Mouse (Mus musculus) megakaryocyte, embryonic 14.5 days (primary cell): ENCODE results near the gene Tfeb. TPM values are rescaled to one million over a fixed set of nuclear protein-coding genes. Genes with fewer than 3 reads are reported as not detected.

ENCODE experiments used
- H3K27me3 ChIP-seq: replicated peaks from 2 replicates; pipeline ENCODE3; 2012; ENCODE audit warnings: inconsistent platforms
- H3K36me3 ChIP-seq: replicated peaks from 2 replicates; pipeline ENCODE3; 2012; ENCODE audit warnings: low read length, inconsistent platforms, mixed read lengths
- H3K4me1 ChIP-seq: 2 replicates; pipeline ENCODE4 v1.6.1; 2012; ENCODE audit warnings: inconsistent platforms
- H3K4me3 ChIP-seq: replicated peaks from 2 replicates; pipeline ENCODE3; 2012; ENCODE audit warnings: moderate library complexity, mild to moderate bottlenecking, inconsistent platforms
- H3K9me3 ChIP-seq: 2 replicates; pipeline ENCODE4 v1.6.1; 2012; ENCODE audit warnings: inconsistent platforms
- FLI1 ChIP-seq: IDR thresholded peaks from 2 replicates; pipeline ENCODE4 v1.6.1; 2012; ENCODE audit warnings: low read length, inconsistent platforms, mixed read lengths
- GATA1 ChIP-seq: IDR thresholded peaks from 3 replicates; pipeline ENCODE4 v1.6.1; 2012; ENCODE audit warnings: mixed read lengths, low read length, inconsistent platforms, borderline replicate concordance
- polyA plus RNA-seq: library from polyadenylated mRNA; stranded (reverse); fragments of >175 nt; gene quantifications from 2 replicates; pipeline ENCODE4 v1.2.3, GENCODE M21; 2012; ENCODE audit warnings: low replicate concordance; ENCODE audit not compliant: insufficient read depth

The Tfeb gene
- polyA plus RNA-seq = 20.9 and 34.8 TPM in 2 replicates

- no peak for TF ChIP-seq GATA1
- TF ChIP-seq FLI1 = no peak
- H3K36me3 ChIP-seq = no peaks in the 10 kb centered on the region
- H3K27me3 ChIP-seq = peaks cover 69% of the 10 kb centered on the region
- no peaks in the 10 kb centered on the region for H3K9me3 ChIP-seq
- peak within 1 kb of the TSS; percentile 96 for H3K4me3 ChIP-seq
- peaks cover 28% of the 10 kb centered on the region for H3K4me1 ChIP-seq
Measured at GRCm38 (mm10) chr17:47736856-47737255, at the start of gene Tfeb. Gene Tfeb, plus strand, starts transcription at chr17:47737030.

DNA sequence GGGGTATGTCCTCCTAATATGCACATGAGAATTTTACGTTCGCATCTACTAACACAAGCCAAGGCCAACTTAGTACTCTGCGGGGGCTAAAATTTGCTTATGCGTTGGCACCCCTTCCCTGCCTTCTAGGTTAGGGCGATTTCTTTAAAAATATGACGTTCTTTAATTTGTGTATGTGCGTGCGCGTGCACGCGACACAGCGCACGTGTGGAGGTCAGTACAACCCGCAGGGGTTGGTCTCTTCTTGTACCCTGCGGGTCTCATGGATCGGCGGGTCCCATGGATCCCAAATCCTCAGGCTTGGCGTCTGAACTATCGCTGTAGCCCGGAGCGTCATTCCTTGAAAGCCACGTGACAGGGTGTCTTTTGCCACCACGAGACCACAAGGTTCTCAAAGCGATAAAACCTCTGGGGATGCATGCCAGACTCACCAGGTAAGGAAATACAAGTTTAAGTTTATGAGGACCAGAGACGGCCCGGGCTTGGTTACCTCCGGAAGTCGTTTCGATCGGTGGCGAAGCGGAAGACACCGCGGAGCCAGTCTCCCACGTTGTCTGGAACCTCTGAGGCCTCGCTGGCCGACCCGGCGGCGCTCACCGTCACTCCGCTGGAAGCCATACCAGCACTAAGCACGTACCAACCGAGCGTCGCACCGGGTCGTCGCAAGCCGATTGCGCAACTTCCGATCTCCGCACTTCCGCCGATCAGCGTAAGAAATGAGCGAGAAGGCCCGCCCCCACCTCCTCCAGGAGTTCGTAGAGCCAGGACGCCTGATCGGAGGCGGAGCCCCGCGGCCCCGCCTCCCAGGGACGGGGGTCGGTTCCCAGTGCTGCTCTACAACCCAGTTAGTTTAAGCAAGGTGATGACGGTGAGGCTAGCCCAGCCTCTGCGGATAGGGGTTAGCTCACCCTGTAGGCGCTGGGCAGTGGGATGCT, 49.2 kb upstream of the Tfeb start:
- Histone ChIP-seq H3K4me1 (peaks cover 33% of the 10 kb centered on the region), H3K9me3 (no peaks in the 10 kb centered on the region), H3K4me3 (peak overlapping the region; percentile 94), H3K27me3 (peaks cover 37% of the 10 kb centered on the region), H3K36me3 (peaks cover 38% of the 10 kb centered on the region)
- TF ChIP-seq FLI1 (no peak), GATA1 (no peak)

DNA sequence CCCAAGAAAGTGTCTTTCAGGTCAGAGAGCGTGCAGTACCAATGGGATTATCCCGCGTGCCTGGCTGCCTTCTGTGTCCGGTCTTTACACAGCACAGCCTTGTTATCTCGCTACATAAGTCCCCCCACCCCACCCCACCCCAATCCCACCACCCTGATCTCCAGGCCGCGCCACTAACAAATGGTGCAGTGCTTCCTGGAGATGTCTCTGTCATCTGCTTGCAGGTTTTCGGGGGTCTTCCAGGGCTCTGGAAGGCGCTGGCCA, 48.6 kb upstream of the Tfeb start, which contains the start of gene Tomm6:
TSS of gene Tomm6 (minus strand) at position 43 of the 264 bp plus-strand sequence.
- H3K9me3 ChIP-seq = no peaks in the 10 kb centered on the region
- H3K4me1 ChIP-seq = peaks cover 33% of the 10 kb centered on the region
- H3K4me3 ChIP-seq = peak within 1 kb of the TSS; percentile 94
- peaks cover 32% of the 10 kb centered on the region for H3K36me3 ChIP-seq
- peaks cover 43% of the 10 kb centered on the region for H3K27me3 ChIP-seq
- no peak for TF ChIP-seq FLI1
- TF ChIP-seq GATA1 = no peak

GRCm38 (mm10) chr17:47688608-47689575, 47.9 kb upstream of the Tfeb start, which contains the start of gene Frs3:
Gene Frs3, plus strand, starts transcription at chr17:47689030.
- TF ChIP-seq GATA1 = no peak
- no peak for TF ChIP-seq FLI1
- Histone ChIP-seq H3K9me3 (no peaks in the 10 kb centered on the region), H3K4me3 (peak within 1 kb of the TSS; percentile 94), H3K27me3 (peaks cover 49% of the 10 kb centered on the region), H3K36me3 (peaks cover 26% of the 10 kb centered on the region), H3K4me1 (peaks cover 38% of the 10 kb centered on the region)

GRCm38 (mm10) chr17:47689894-47690293, 46.9 kb upstream of the Tfeb start:
- Histone ChIP-seq H3K27me3 (peaks cover 55% of the 10 kb centered on the region), H3K4me1 (peaks cover 45% of the 10 kb centered on the region), H3K36me3 (peaks cover 16% of the 10 kb centered on the region), H3K9me3 (no peaks in the 10 kb centered on the region), H3K4me3 (no peak overlapping the region)
- no peak for TF ChIP-seq FLI1
- TF ChIP-seq GATA1 = no peak

DNA sequence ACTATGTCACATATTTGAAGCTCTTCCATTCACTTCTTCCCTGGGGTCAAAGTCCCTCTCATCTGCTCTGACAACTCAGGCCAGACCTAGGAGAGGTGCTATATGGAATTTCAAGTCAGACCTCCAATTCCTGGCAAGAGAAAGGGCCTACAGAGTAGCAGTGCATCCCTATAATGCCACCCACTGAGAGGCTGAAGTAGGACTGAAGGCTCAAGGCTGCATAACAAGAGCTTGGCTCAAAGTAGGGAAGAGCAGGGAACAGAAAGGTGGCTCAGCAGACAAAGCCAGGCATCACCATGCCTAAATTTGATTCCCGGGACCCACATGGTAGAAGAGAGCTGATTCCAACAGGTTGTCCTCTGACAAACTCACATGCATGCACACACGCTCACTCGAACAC, 45.2 kb upstream of the Tfeb start:
- TF ChIP-seq FLI1 = no peak
- TF ChIP-seq GATA1 = no peak
- no peaks in the 10 kb centered on the region for H3K9me3 ChIP-seq
- peaks cover 70% of the 10 kb centered on the region for H3K27me3 ChIP-seq
- no peak overlapping the region for H3K4me3 ChIP-seq
- peaks cover 43% of the 10 kb centered on the region for H3K4me1 ChIP-seq
- no peaks in the 10 kb centered on the region for H3K36me3 ChIP-seq

- TF ChIP-seq GATA1 = no peak
- no peak for TF ChIP-seq FLI1
- H3K9me3 ChIP-seq = no peaks in the 10 kb centered on the region
- H3K36me3 ChIP-seq = no peaks in the 10 kb centered on the region
- peak overlapping the region; percentile 93 for H3K4me3 ChIP-seq
- H3K27me3 ChIP-seq = peaks cover 87% of the 10 kb centered on the region
- peaks cover 30% of the 10 kb centered on the region for H3K4me1 ChIP-seq
Measured at GRCm38 (mm10) chr17:47693671-47694441, 43.0 kb upstream of the Tfeb start.

- Histone ChIP-seq H3K36me3 (no peaks in the 10 kb centered on the region), H3K9me3 (no peaks in the 10 kb centered on the region), H3K4me3 (peak within 1 kb of the TSS; percentile 93), H3K4me1 (peaks cover 26% of the 10 kb centered on the region), H3K27me3 (peaks cover 86% of the 10 kb centered on the region)
- TF ChIP-seq FLI1 (no peak), GATA1 (no peak)
Measured at GRCm38 (mm10) chr17:47694442-47694502, 42.6 kb upstream of the Tfeb start, which contains the start of gene Gm21981. Gene Gm21981, minus strand, starts transcription at chr17:47694455.

DNA sequence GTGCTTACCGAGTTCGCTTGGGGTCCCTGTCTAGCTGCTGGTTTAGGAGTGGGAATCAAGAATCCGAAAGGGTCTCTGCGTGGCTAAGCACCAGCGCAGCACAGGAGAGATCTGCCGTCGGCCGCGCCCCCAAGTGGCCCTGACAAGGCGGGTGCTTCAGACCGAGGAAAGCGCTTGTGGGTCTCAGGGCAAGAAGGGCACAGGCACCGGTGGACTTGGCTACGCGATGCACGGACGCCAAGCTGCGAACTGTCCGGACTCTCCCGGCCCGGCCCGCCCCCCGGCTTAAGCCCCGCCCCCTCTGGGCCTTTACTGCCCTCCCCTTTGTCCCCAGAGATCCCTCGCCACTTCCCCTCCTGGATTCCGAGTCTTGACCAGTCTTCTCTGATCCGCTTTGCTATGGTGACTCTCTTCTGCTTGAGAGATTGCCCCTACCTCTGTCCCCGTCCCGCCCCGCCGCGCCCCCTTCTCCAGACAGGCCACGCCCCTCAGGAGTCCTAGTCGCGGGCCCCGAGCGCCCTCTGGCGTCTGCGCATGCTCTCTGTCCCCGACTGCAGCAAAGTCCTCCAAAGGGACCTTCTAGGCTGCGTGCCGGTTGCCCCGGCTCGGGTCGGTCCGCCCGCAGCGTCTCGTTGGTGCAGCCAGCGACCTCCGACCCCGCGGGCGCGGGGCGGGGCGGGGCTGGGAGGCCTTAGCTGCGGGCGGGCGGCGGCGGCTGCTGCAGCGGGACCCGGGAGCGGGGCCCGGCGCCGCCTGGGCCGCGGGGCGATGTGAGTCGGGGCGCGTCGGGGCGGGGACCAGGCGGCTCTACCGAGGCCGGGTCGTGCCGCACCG, 42.1 kb upstream of the Tfeb start, which contains the start of gene Prickle4:
TSS of gene Prickle4 (minus strand) at position 234 of the 834 bp plus-strand sequence.
- peak within 1 kb of the TSS; percentile 93 for H3K4me3 ChIP-seq
- TF ChIP-seq GATA1 (no peak), FLI1 (no peak)
- H3K4me1 ChIP-seq = peaks cover 22% of the 10 kb centered on the region
- no peaks in the 10 kb centered on the region for H3K9me3 ChIP-seq
- H3K27me3 ChIP-seq = peaks cover 86% of the 10 kb centered on the region
- H3K36me3 ChIP-seq = no peaks in the 10 kb centered on the region
